Mouse (Mus musculus) lung, embryonic 14.5 days (tissue): Measurements from ENCODE around the gene Gm128. TPM values are rescaled to one million over a fixed set of nuclear protein-coding genes. Genes with fewer than 3 reads are reported as not detected.

Source experiments
- ATAC-seq: fragments of 200-750 bp; cut with Nextera tagmentation; 2 replicates; pipeline ENCODE4 v1.8.0; 2017; ENCODE audit warnings: mild to moderate bottlenecking, moderate TSS enrichment, moderate library complexity; ENCODE audit not compliant: insufficient read depth
- DNase-seq: peaks from one replicate; pipeline ENCODE4 v3.0.0-alpha.2; 2015
- H3K27ac ChIP-seq: fragments of 300-500 bp; sonication (generic); 2 replicates; pipeline ENCODE4 v1.5.1; 2014; ENCODE audit warnings: low read depth, mild to moderate bottlenecking, moderate library complexity
- H3K27me3 ChIP-seq: fragments of 300-500 bp; sonication (generic); 2 replicates; pipeline ENCODE4 v1.6.1; 2014; ENCODE audit warnings: low read length, control low read depth; ENCODE audit not compliant: insufficient read depth
- H3K36me3 ChIP-seq: fragments of 300-500 bp; sonication (generic); 2 replicates; pipeline ENCODE4 v1.6.1; 2014; ENCODE audit warnings: control low read depth; ENCODE audit not compliant: insufficient read depth
- H3K4me1 ChIP-seq: fragments of 300-500 bp; sonication (generic); 2 replicates; pipeline ENCODE4 v1.6.1; 2014; ENCODE audit warnings: antibody characterized with exemption, control low read depth; ENCODE audit not compliant: insufficient read depth
- H3K4me2 ChIP-seq: fragments of 300-500 bp; sonication (generic); 2 replicates; pipeline ENCODE4 v1.6.1; 2014; ENCODE audit warnings: mild to moderate bottlenecking
- H3K4me3 ChIP-seq: fragments of 300-500 bp; sonication (generic); 2 replicates; pipeline ENCODE4 v1.5.1; 2014; ENCODE audit warnings: low read depth, low read length
- H3K9ac ChIP-seq: fragments of 300-500 bp; sonication (generic); 2 replicates; pipeline ENCODE4 v1.6.1; 2014
- H3K9me3 ChIP-seq: fragments of 300-500 bp; sonication (generic); 2 replicates; pipeline ENCODE4 v1.6.1; 2016; ENCODE audit warnings: low read depth, low read length, control low read depth
- CTCF ChIP-seq: IDR thresholded peaks from 2 replicates; pipeline ENCODE4 v1.5.1; 2016; ENCODE audit warnings: antibody characterized with exemption, low read depth
- WGBS: fragments of 180-500 bp; shearing (Covaris S2); extraction: QIAGEN DNeasy Blood & Tissue Kit; methylation state at CpG from one replicate; pipeline ENCODE4 v1.1.7; 2014; 5-methylcytosine and 5-hydroxymethylcytosine counted together
- polyA plus RNA-seq: library from polyadenylated mRNA; unstranded; fragments of >200 nt; fragmentation: Nextera tagmentation; extraction: Ambion mirVana; gene quantifications from 2 replicates; pipeline ENCODE4 v1.2.1, GENCODE M21; 2014

Gm128 gene
- 0.39 and 0.67 TPM in 2 replicates for polyA plus RNA-seq

DNA sequence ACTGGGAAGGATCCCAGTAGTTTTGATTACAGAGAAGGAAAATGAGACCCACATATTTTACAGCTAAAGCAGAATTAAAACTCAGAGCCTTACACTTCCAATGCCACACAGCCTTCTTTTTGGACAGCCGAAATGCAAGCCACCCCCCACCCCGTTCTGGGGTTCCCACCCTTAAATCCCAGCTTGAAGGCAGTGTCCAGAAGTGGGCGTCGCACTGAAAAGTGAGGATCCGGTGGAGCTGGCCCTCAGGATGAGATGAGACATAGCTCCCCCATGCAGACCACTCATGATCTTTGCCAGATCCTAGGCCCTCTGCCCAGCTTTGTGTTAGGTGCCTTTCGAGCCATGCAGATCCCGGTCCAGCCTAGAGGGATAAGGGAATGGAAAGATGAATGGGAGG lies at the start of gene Gm128:
Gene Gm128, minus strand, starts transcription at position 101 of the 400 bp plus-strand sequence.
- DNase-seq (no peak), ATAC-seq (no peak)
- Histone ChIP-seq H3K9ac (no peak within 1 kb of the TSS), H3K4me1 (no peaks in the 10 kb centered on the region), H3K4me3 (0 out of 2 replicates have a peak within 1 kb of the TSS, but pooled peaks have one; percentile 6), H3K9me3 (no peaks in the 10 kb centered on the region), H3K27me3 (no peaks in the 10 kb centered on the region), H3K4me2 (peak within 1 kb of the TSS; percentile 39), H3K27ac (no peak within 1 kb of the TSS), H3K36me3 (peaks cover 21% of the 10 kb centered on the region)
- TF ChIP-seq CTCF: no peak
- 68% methylated on average over 7 of the region's 7 CpGs for WGBS

DNA sequence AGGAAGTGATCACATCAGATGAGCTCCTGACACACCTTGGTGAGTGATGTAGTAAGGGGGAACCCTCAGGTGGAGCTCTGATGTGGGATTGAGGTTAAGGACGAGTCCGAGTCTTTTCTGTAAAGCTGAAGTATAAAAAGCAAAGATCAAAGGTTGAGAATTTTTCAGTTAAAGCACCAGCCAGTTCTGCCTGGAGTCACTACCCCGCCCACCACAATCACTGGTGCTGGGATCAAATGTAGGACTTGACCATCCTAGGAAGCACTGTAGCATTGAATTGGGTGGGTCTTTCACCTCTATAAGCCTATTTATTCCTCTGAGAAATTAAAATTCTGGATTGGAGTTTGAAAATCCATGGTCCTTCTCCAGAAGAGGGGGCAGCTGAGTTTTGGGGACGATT lies 49.6 kb upstream of the Gm128 start:
- Histone ChIP-seq H3K27ac (no peak overlapping the region), H3K9ac (no peak overlapping the region), H3K4me1 (no peaks in the 10 kb centered on the region), H3K36me3 (peaks cover 63% of the 10 kb centered on the region), H3K4me2 (no peak overlapping the region), H3K4me3 (no peak overlapping the region), H3K9me3 (no peaks in the 10 kb centered on the region), H3K27me3 (no peaks in the 10 kb centered on the region)
- TF ChIP-seq CTCF: no peak
- DNase-seq (no peak), ATAC-seq (no peak)
- WGBS: 81% methylated on average over 4 of the region's 4 CpGs

- peaks cover 58% of the 10 kb centered on the region for H3K36me3 ChIP-seq
- WGBS: 63% methylated on average over 6 of the region's 6 CpGs
- H3K4me3 ChIP-seq: no peak overlapping the region
- no peak overlapping the region for H3K4me2 ChIP-seq
- ATAC-seq: no peak
- H3K9me3 ChIP-seq: no peaks in the 10 kb centered on the region
- no peak overlapping the region for H3K9ac ChIP-seq
- no peak for DNase-seq
- TF ChIP-seq CTCF: no peak
- H3K4me1 ChIP-seq: no peaks in the 10 kb centered on the region
- H3K27ac ChIP-seq: no peak overlapping the region
- H3K27me3 ChIP-seq: no peaks in the 10 kb centered on the region
These were observed 48.8 kb upstream of the Gm128 start for GRCm38 (mm10) chr3:95290156-95290555.

DNA sequence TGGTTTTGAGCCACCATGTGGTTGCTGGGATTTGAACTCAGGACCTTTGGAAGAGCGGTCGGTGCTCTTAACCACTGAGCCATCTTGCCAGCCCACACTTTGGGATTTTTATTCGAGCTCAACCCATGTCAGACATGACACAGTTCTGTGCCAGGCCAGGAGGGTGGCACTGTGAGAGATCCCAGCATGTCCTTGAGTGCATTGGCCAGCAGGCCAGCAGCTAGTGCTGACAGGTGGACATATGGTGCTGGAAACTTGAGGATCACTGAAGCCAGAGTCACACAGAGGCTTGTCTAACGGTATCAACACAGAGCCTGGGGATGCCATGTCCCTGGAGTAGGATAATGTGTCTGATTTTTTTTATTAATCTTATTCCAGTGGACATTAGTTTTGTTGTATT lies 48.0 kb upstream of the Gm128 start:
- H3K36me3 ChIP-seq: peaks cover 51% of the 10 kb centered on the region
- DNase-seq (no peak), ATAC-seq (no peak)
- H3K9ac ChIP-seq: no peak overlapping the region
- no peak overlapping the region for H3K27ac ChIP-seq
- H3K4me3 ChIP-seq: no peak overlapping the region
- WGBS: 85% methylated on average over 4 of the region's 4 CpGs
- H3K9me3 ChIP-seq: no peaks in the 10 kb centered on the region
- no peaks in the 10 kb centered on the region for H3K4me1 ChIP-seq
- TF ChIP-seq CTCF: no peak
- H3K4me2 ChIP-seq: no peak overlapping the region
- H3K27me3 ChIP-seq: no peaks in the 10 kb centered on the region

- no peak overlapping the region for H3K27ac ChIP-seq
- TF ChIP-seq CTCF: no peak
- no peaks in the 10 kb centered on the region for H3K27me3 ChIP-seq
- no peak for ATAC-seq
- DNase-seq: no peak
- H3K9ac ChIP-seq: 0 out of 2 replicates have a peak overlapping the region, but pooled peaks have one; percentile 6
- no peak overlapping the region for H3K4me2 ChIP-seq
- H3K36me3 ChIP-seq: peaks cover 35% of the 10 kb centered on the region
- peaks cover 3% of the 10 kb centered on the region; the same call in 1 of the 2 replicates for H3K4me1 ChIP-seq
- H3K4me3 ChIP-seq: no peak overlapping the region
- no peaks in the 10 kb centered on the region for H3K9me3 ChIP-seq
- 80% methylated on average over 3 of the region's 3 CpGs for WGBS
These were observed 46.1 kb upstream of the Gm128 start for GRCm38 (mm10) chr3:95287541-95287940.

DNA sequence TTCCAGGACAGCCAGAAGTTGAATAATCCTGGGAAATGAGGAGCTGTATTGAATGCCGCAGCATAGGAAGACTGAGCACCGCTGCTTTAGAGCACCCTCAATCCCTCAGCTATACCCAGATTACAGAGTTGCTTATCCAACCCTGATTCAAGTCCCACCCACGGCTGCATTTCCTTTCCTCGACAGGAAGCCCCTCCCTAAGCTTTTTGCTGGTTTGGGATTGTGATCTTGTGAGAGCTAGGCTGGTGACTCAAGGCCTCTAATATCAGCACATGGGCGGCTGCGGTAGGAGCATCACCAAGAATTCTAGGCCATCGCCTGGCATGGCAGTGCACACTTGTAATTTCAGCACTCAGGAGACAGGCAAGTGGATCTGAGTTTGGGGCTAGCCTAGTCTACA lies 45.1 kb upstream of the Gm128 start:
- Histone ChIP-seq H3K27me3 (no peaks in the 10 kb centered on the region), H3K27ac (no peak overlapping the region), H3K4me1 (peaks cover 3% of the 10 kb centered on the region; the same call in 1 of the 2 replicates), H3K4me3 (no peak overlapping the region), H3K9me3 (no peaks in the 10 kb centered on the region), H3K36me3 (peaks cover 31% of the 10 kb centered on the region), H3K9ac (no peak overlapping the region), H3K4me2 (no peak overlapping the region)
- ATAC-seq: no peak
- no peak for DNase-seq
- TF ChIP-seq CTCF: no peak
- WGBS: 85% methylated on average over 7 of the region's 7 CpGs

- peaks cover 29% of the 10 kb centered on the region for H3K36me3 ChIP-seq
- no peak for DNase-seq
These were observed 44.6 kb upstream of the Gm128 start for GRCm38 (mm10) chr3:95286011-95286410.

More at GRCm38 (mm10) chr3:95286011-95286410, 44.6 kb upstream of the Gm128 start:
- Histone ChIP-seq H3K4me2 (no peak overlapping the region), H3K4me3 (no peak overlapping the region), H3K9ac (no peak overlapping the region), H3K27me3 (no peaks in the 10 kb centered on the region), H3K4me1 (peaks cover 3% of the 10 kb centered on the region; the same call in 1 of the 2 replicates), H3K27ac (no peak overlapping the region), H3K9me3 (no peaks in the 10 kb centered on the region)
- 66% methylated on average over 5 of the region's 5 CpGs for WGBS
- TF ChIP-seq CTCF: no peak
- ATAC-seq: no peak
